Mouse (Mus musculus) limb, embryonic 10.5 days (tissue): ENCODE data around the gene Mesd. TPM values are rescaled to one million over a fixed set of nuclear protein-coding genes. Genes with fewer than 3 reads are reported as not detected.

Experiments used
- DNase-seq: peaks from one replicate; pipeline ENCODE4 v3.0.0-alpha.2; 2017; ENCODE audit warnings: low spot score
- H3K27ac ChIP-seq: fragments of 300-500 bp; sonication (generic); 2 replicates; pipeline ENCODE4 v1.5.1; 2016; ENCODE audit warnings: mild to moderate bottlenecking
- H3K27me3 ChIP-seq: fragments of 300-500 bp; sonication (generic); 2 replicates; pipeline ENCODE4 v1.6.1; 2016; ENCODE audit warnings: low read depth, mild to moderate bottlenecking; ENCODE audit not compliant: poor library complexity, severe bottlenecking
- H3K36me3 ChIP-seq: fragments of 300-500 bp; sonication (generic); 2 replicates; pipeline ENCODE4 v1.6.1; 2016; ENCODE audit warnings: mild to moderate bottlenecking, moderate library complexity
- H3K4me1 ChIP-seq: fragments of 300-500 bp; sonication (generic); 2 replicates; pipeline ENCODE4 v1.6.1; 2016
- H3K4me3 ChIP-seq: fragments of 300-500 bp; sonication (generic); 2 replicates; pipeline ENCODE4 v1.5.1; 2016; ENCODE audit warnings: mild to moderate bottlenecking, moderate library complexity
- H3K9me3 ChIP-seq: fragments of 300-500 bp; sonication (generic); replicated peaks from 2 replicates; pipeline ENCODE4 v1.6.1; 2016; ENCODE audit warnings: mild to moderate bottlenecking
- WGBS: fragments of 180-500 bp; shearing (Covaris S2); methylation state at CpG from one replicate; pipeline ENCODE4 v1.1.7; 2016; 5-methylcytosine and 5-hydroxymethylcytosine counted together
- polyA plus RNA-seq: library from polyadenylated mRNA; unstranded; fragments of >200 nt; fragmentation: Nextera tagmentation; extraction: Ambion mirVana; gene quantifications from 2 replicates; pipeline ENCODE4 v1.2.1, GENCODE M21; 2016

Mesd gene
- polyA plus RNA-seq, 1 experiment from 2014 or later, result 104 TPM

GRCm38 (mm10) chr7:83857208-83857488 is 27.1 kb upstream of the Mesd start:
- 87% methylated on average over 2 of the region's 2 CpGs for WGBS
- no peaks in the 10 kb centered on the region for H3K27me3 ChIP-seq
- DNase-seq, result no peak

GRCm38 (mm10) chr7:83857921-83858320 is 26.3 kb upstream of the Mesd start:
- H3K27ac ChIP-seq, result no peak overlapping the region
- no peaks in the 10 kb centered on the region for H3K36me3 ChIP-seq
- H3K4me1 ChIP-seq, result peaks cover 4% of the 10 kb centered on the region; the same call in 1 of the 2 replicates
- DNase-seq, result no peak
- H3K27me3 ChIP-seq, result no peaks in the 10 kb centered on the region
- no peak overlapping the region for H3K4me3 ChIP-seq
- WGBS, result 95% methylated on average over 3 of the region's 3 CpGs
- no peaks in the 10 kb centered on the region for H3K9me3 ChIP-seq

More at GRCm38 (mm10) chr7:83857208-83857488, 27.1 kb upstream of the Mesd start:
- Histone ChIP-seq H3K4me3 (no peak overlapping the region), H3K36me3 (no peaks in the 10 kb centered on the region), H3K27ac (no peak overlapping the region), H3K4me1 (peaks cover 11% of the 10 kb centered on the region; the same call in 1 of the 2 replicates), H3K9me3 (no peaks in the 10 kb centered on the region)

- Histone ChIP-seq H3K27ac (no peak overlapping the region), H3K27me3 (no peaks in the 10 kb centered on the region), H3K4me3 (no peak overlapping the region), H3K36me3 (no peaks in the 10 kb centered on the region), H3K4me1 (peaks cover 3% of the 10 kb centered on the region; the same call in 1 of the 2 replicates), H3K9me3 (no peaks in the 10 kb centered on the region)
- no peak for DNase-seq
- 74% methylated on average over 4 of the region's 4 CpGs for WGBS
Observed at GRCm38 (mm10) chr7:83859378-83860083, 24.7 kb upstream of the Mesd start.

GRCm38 (mm10) chr7:83863554-83863953 is 20.7 kb upstream of the Mesd start:
- Histone ChIP-seq H3K4me1 (0 out of 2 replicates have a peak, but pooled peaks cover 4% of the 10 kb centered on the region), H3K27ac (no peak overlapping the region), H3K27me3 (no peaks in the 10 kb centered on the region), H3K36me3 (no peaks in the 10 kb centered on the region), H3K4me3 (no peak overlapping the region), H3K9me3 (no peaks in the 10 kb centered on the region)
- 66% methylated on average over 2 of the region's 2 CpGs for WGBS
- DNase-seq, result no peak

GRCm38 (mm10) chr7:83868200-83868599 is 16.1 kb upstream of the Mesd start:
- WGBS, result 89% methylated on average over 3 of the region's 3 CpGs
- Histone ChIP-seq H3K9me3 (no peaks in the 10 kb centered on the region), H3K4me3 (no peak overlapping the region), H3K27ac (no peak overlapping the region), H3K27me3 (no peaks in the 10 kb centered on the region), H3K36me3 (no peaks in the 10 kb centered on the region), H3K4me1 (peaks cover 9% of the 10 kb centered on the region; the same call in 1 of the 2 replicates)
- DNase-seq, result no peak

- DNase-seq, result no peak
- Histone ChIP-seq H3K27me3 (no peaks in the 10 kb centered on the region), H3K27ac (no peak overlapping the region), H3K4me1 (peaks cover 9% of the 10 kb centered on the region; the same call in 1 of the 2 replicates), H3K36me3 (peaks cover 5% of the 10 kb centered on the region; the same call in 1 of the 2 replicates), H3K9me3 (no peaks in the 10 kb centered on the region), H3K4me3 (no peak overlapping the region)
- WGBS, result 56% methylated on average over 5 of the region's 5 CpGs
Observed at GRCm38 (mm10) chr7:83869839-83870543, 14.3 kb upstream of the Mesd start.

GRCm38 (mm10) chr7:83877088-83877487 is 7.2 kb upstream of the Mesd start:
- Histone ChIP-seq H3K36me3 (peaks cover 56% of the 10 kb centered on the region), H3K4me3 (no peak overlapping the region), H3K27me3 (no peaks in the 10 kb centered on the region), H3K27ac (no peak overlapping the region), H3K4me1 (peaks cover 45% of the 10 kb centered on the region), H3K9me3 (no peaks in the 10 kb centered on the region)
- DNase-seq, result no peak
- 82% methylated on average over 3 of the region's 3 CpGs for WGBS

GRCm38 (mm10) chr7:83878676-83879448 is 5.4 kb upstream of the Mesd start:
- DNase-seq, result no peak
- H3K36me3 ChIP-seq, result peaks cover 62% of the 10 kb centered on the region
- H3K27ac ChIP-seq, result no peak overlapping the region
- no peaks in the 10 kb centered on the region for H3K9me3 ChIP-seq
- H3K27me3 ChIP-seq, result no peaks in the 10 kb centered on the region
- peak overlapping the region; percentile 1; the same call in 1 of the 2 replicates for H3K4me3 ChIP-seq
- WGBS, result 39% methylated on average over 5 of the region's 5 CpGs
- peaks cover 60% of the 10 kb centered on the region for H3K4me1 ChIP-seq

GRCm38 (mm10) chr7:83882150-83882632 is 2.1 kb upstream of the Mesd start:
- Histone ChIP-seq H3K9me3 (0 out of 2 replicates have a peak, but pooled peaks cover 2% of the 10 kb centered on the region), H3K27ac (peak overlapping the region; percentile 98), H3K27me3 (no peaks in the 10 kb centered on the region), H3K4me3 (peak overlapping the region; percentile 92), H3K36me3 (peaks cover 41% of the 10 kb centered on the region), H3K4me1 (peaks cover 73% of the 10 kb centered on the region)
- WGBS, result 87% methylated on average over 35 of the region's 35 CpGs
- DNase-seq, result peak; percentile 36

GRCm38 (mm10) chr7:83882633-83883275 is 1.5 kb upstream of the Mesd start:
- H3K4me3 ChIP-seq, result peak overlapping the region; percentile 92
- H3K27ac ChIP-seq, result peak overlapping the region; percentile 98
- H3K27me3 ChIP-seq, result no peaks in the 10 kb centered on the region
- H3K9me3 ChIP-seq, result 0 out of 2 replicates have a peak, but pooled peaks cover 2% of the 10 kb centered on the region
- H3K36me3 ChIP-seq, result peaks cover 35% of the 10 kb centered on the region
- H3K4me1 ChIP-seq, result peaks cover 72% of the 10 kb centered on the region
- peak; percentile 69 for DNase-seq
- WGBS, result 19% methylated on average over 56 of the region's 56 CpGs

GRCm38 (mm10) chr7:83883276-83884020 is 818 bp upstream of the Mesd start:
- Histone ChIP-seq H3K4me3 (peak overlapping the region; percentile 92), H3K27ac (peak overlapping the region; percentile 98), H3K27me3 (no peaks in the 10 kb centered on the region), H3K36me3 (peaks cover 29% of the 10 kb centered on the region), H3K4me1 (peaks cover 65% of the 10 kb centered on the region), H3K9me3 (0 out of 2 replicates have a peak, but pooled peaks cover 2% of the 10 kb centered on the region)
- peak; percentile 79 for DNase-seq
- WGBS, result under 1% methylated on average over 77 of the region's 91 CpGs
